8 mouse cellular contexts compared by ENCODE assay signal in the genomic region with DNA sequence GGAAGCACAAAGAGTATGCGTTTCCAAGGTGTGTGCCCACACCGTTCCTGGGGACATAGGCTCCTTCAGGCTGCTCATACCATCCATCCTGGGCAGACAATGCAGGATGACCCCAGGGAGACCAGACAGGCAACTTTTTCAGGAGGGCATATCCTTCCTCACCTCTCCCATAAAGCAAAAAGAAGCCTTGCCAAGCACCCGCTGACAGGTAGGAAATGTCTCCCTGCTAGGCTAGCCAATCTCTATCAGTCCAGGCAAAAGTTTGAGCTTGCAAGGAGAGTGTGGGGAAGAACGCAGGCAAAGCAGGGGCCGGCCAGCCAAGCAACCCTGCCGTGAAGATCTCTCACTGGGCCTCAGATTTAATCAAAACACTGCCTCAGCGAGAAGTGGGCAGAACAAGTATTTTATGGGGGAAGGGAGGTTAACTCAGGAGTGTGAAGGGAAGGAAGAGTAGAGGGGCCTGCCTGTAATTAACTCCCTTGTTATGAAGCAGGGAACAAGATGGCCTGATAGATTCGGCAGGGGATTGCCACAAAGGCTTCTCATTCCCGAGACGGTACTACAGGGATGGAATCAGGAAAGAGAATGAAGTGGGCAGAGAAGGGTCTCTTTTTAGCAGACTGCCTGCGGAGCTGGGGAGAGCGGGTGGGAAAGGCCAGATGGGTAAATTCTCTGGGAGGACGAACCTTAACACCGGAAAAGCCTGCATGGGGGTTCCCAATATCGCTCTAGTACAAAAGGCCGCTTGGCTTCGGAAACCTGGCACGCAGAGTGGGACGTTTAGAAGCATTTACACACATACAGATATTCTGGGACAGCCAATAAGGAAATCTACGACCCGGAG. TPM values are rescaled to one million over a fixed set of nuclear protein-coding genes. Genes with fewer than 3 reads are reported as not detected.
A peak's percentile ranks its signal among the peaks of the same experiment; 100 is the strongest.
DNase-seq lines count a peak whose midpoint lies in the region; ATAC-seq and TF ChIP-seq lines count a peak whose summit lies in the region.

No protein-coding gene starts in this region.

- WGBS in lung, embryonic 14.5 days: 3% methylated on average over 21 of the region's 21 CpGs
- WGBS in forebrain, postnatal 0 days: 6% methylated on average over 21 of the region's 21 CpGs
- 2% methylated on average over 21 of the region's 21 CpGs for WGBS in neural tube, embryonic 12.5 days

- no peak for ATAC-seq in lung, embryonic 14.5 days (ENCODE audit: insufficient read depth)
- no peak for ATAC-seq in forebrain, postnatal 0 days
- ATAC-seq in neural tube, embryonic 12.5 days (ENCODE audit: low FRiP score, low read depth): no peak

- H3K9ac ChIP-seq in lung, embryonic 14.5 days: peak overlapping the region; percentile 82
- H3K9ac ChIP-seq in forebrain, postnatal 0 days: peak overlapping the region; percentile 75
- H3K9ac ChIP-seq in neural tube, embryonic 12.5 days: peak overlapping the region; percentile 88

- no peak for TF ChIP-seq CTCF in lung, embryonic 14.5 days (IDR thresholded peaks at IDR 0.05; ENCODE audit: low read depth)
- TF ChIP-seq CTCF in forebrain, postnatal 0 days (IDR thresholded peaks at IDR 0.05; ENCODE audit: low read depth): no peak

- peak overlapping the region; percentile 79 for H3K4me3 ChIP-seq in lung, embryonic 14.5 days (ENCODE audit: low read depth, low read length)
- peak overlapping the region; percentile 84 for H3K4me3 ChIP-seq in forebrain, postnatal 0 days (ENCODE audit: low read depth, low read length)
- H3K4me3 ChIP-seq in neural tube, embryonic 12.5 days: peak overlapping the region; percentile 71

- H3K36me3 ChIP-seq in lung, embryonic 14.5 days (ENCODE audit: insufficient read depth): 0 out of 2 replicates have a peak, but pooled peaks cover 14% of the 10 kb centered on the region
- H3K36me3 ChIP-seq in forebrain, postnatal 0 days (ENCODE audit: insufficient read depth): no peaks in the 10 kb centered on the region
- no peaks in the 10 kb centered on the region for H3K36me3 ChIP-seq in neural tube, embryonic 12.5 days

- no peaks in the 10 kb centered on the region for H3K9me3 ChIP-seq in lung, embryonic 14.5 days (ENCODE audit: low read depth, low read length)
- no peaks in the 10 kb centered on the region for H3K9me3 ChIP-seq in forebrain, postnatal 0 days (ENCODE audit: low read length)
- no peaks in the 10 kb centered on the region for H3K9me3 ChIP-seq in neural tube, embryonic 12.5 days

- peak overlapping the region; percentile 98 for H3K4me2 ChIP-seq in lung, embryonic 14.5 days
- H3K4me2 ChIP-seq in forebrain, postnatal 0 days (ENCODE audit: low read depth): peak overlapping the region; percentile 90
- peak overlapping the region; percentile 88 for H3K4me2 ChIP-seq in neural tube, embryonic 12.5 days (replicated peaks)

- peak overlapping the region; percentile 94 for H3K27ac ChIP-seq in lung, embryonic 14.5 days (ENCODE audit: low read depth)
- peak overlapping the region; percentile 84; the same call in 1 of the 2 replicates for H3K27ac ChIP-seq in forebrain, postnatal 0 days (ENCODE audit: low read depth, low read length)
- H3K27ac ChIP-seq in neural tube, embryonic 12.5 days: no peak overlapping the region

- peak; percentile 58 for DNase-seq in lung, embryonic 14.5 days
- no peak for DNase-seq in lung, postnatal 36 days
- DNase-seq in forebrain, postnatal 0 days: no peak
- DNase-seq in kidney, postnatal 14 days: peak; percentile 40
- no peak for DNase-seq in layer of hippocampus, adult 8-10 months (ENCODE audit: low spot score in 2 of 2)
- no peak for DNase-seq in spleen, postnatal 14 days (ENCODE audit: low spot score in 2 of 2)
- no peak for DNase-seq in B cell, adult 2 months

- no peaks in the 10 kb centered on the region for H3K27me3 ChIP-seq in lung, embryonic 14.5 days (ENCODE audit: insufficient read depth, low read length)
- no peaks in the 10 kb centered on the region for H3K27me3 ChIP-seq in forebrain, postnatal 0 days (ENCODE audit: insufficient read depth, low read length)
- H3K27me3 ChIP-seq in neural tube, embryonic 12.5 days (replicated peaks): peaks cover 5% of the 10 kb centered on the region; the same call in 1 of the 2 replicates

- peaks cover 22% of the 10 kb centered on the region for H3K4me1 ChIP-seq in lung, embryonic 14.5 days (ENCODE audit: insufficient read depth)
- peaks cover 12% of the 10 kb centered on the region for H3K4me1 ChIP-seq in forebrain, postnatal 0 days (ENCODE audit: insufficient read depth)
- peaks cover 41% of the 10 kb centered on the region for H3K4me1 ChIP-seq in neural tube, embryonic 12.5 days

RNA-seq across cellular contexts. Expression of gene Shb, which starts 3.7 kb away (rescaled TPM):
- polyA plus RNA-seq in lung, embryonic 14.5 days (2014; fragmentation: Nextera tagmentation; extraction: Ambion mirVana): 10.6 TPM in 2 replicates
- total RNA-seq in forebrain, postnatal 0 days (2014; rRNA removed): 26.7 and 32.6 TPM in 2 replicates
- polyA plus RNA-seq in forebrain, postnatal 0 days (2015; fragmentation: Nextera tagmentation; extraction: Ambion mirVana): 8.5 and 8.6 TPM in 2 replicates
- 8.2 and 10.3 TPM in 2 replicates for polyA plus RNA-seq in neural tube, embryonic 12.5 days (2016; fragmentation: Nextera tagmentation; extraction: Ambion mirVana)
- total RNA-seq in layer of hippocampus, adult 8-10 months (2022): 10 to 100 TPM; 13.1 to 18.1 (median 14.1) TPM

Comparison
In these comparisons a context has a peak if more than half of its experiments do, and no peak if none do; other contexts are left out.
1. DNase-seq: peak in lung, embryonic 14.5 days (single experiment) and kidney, postnatal 14 days (single experiment); none in lung, postnatal 36 days (single experiment), forebrain, postnatal 0 days (single experiment), layer of hippocampus, adult 8-10 months (0 of 2), spleen, postnatal 14 days (0 of 2) and B cell, adult 2 months (0 of 2).
2. Peak in every context shown above with its lines, with median percentiles within 50 percentile points of each other: H3K4me2 ChIP-seq, H3K4me3 ChIP-seq and H3K9ac ChIP-seq.